Mouse (Mus musculus) monocyte, adult 2 months (primary cell): ENCODE results near the gene Slit1.

ENCODE experiments used
- DNase-seq, 2 experiments: peaks; one replicate each; pipeline ENCODE4 v3.0.0; 2022; ENCODE audit warnings: low spot score in 2 of 2, low read depth in 1 of 2

The Slit1 gene

DNA sequence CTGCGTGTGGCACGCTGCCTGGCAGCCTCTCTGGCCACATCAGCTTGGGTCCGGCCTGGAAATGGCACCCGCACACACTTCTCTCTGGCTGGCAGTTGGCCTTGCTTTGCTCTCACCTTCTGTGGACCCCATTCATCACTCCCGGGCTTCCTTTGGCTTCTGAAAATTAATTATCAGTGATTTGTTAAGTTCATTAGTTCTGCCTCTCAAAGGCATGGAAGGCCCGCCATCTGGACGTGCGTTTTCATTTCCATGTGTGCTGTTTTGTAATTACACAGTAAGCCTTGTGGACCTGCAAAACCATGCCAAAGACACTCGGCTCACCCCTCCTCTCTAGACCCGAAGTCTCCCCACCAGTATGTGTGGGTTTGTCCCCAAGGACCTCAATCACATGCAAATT, 53.4 kb downstream of the Slit1 start:
- no peak for DNase-seq

DNA sequence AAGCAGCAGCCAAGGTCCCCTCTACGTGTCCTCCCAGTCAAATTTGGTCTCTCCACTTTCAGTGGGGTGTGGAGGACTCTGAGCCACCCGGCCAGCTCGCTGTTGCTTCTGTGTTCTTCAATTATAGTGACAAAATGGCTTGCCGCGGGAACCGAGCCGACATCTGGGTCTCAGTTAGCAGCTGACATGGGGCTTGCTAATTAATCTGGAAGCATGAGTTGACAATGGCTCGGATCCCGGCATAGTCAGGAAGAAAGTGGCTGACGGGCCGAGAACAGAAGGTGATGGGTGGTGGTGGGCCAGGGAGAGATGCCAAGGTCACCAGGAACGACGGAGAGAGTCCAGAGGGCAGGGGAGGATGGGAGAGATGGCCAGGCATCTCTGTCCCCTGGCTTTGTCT, 55.2 kb downstream of the Slit1 start:
- no peak for DNase-seq

DNA sequence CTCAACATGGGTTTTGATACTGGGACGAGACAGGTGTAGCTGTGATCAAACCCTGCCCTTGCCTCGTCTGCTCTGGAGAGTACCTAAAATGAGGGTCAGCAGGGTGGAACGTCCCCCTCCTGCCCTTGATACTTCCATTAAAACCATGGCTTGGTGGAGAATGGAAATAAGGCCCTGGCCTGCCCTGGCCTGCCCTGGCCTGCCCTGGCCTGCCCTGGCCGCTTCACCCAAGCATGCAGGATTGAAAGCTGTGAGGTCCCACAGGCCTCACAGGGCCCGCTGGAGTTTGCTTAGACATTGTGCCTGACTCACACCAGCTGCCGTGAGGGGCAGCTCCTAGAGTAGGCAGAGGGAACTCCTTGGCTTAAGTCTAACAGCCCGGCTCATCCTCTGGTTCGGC, 55.6 kb downstream of the Slit1 start:
- no peak for DNase-seq

DNA sequence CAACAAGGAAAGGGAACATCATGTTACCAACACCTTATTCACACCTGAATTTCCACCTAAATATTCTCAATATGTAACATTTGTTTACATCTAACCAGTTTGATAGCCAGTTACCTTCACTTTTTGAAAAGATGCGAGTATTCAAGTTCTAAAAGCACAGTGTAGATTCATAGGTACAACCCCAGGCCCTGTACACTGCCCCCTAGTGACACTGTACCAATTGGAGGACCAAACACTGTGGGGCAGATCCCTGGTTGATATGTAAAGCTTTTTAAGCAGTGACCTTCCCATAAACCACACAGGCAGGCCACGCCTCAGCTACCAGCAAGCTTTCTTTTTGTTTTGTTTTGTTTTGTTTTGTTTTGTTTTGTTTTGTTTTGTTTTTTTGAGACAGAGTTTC, 57.3 kb downstream of the Slit1 start:
- DNase-seq: no peak

DNA sequence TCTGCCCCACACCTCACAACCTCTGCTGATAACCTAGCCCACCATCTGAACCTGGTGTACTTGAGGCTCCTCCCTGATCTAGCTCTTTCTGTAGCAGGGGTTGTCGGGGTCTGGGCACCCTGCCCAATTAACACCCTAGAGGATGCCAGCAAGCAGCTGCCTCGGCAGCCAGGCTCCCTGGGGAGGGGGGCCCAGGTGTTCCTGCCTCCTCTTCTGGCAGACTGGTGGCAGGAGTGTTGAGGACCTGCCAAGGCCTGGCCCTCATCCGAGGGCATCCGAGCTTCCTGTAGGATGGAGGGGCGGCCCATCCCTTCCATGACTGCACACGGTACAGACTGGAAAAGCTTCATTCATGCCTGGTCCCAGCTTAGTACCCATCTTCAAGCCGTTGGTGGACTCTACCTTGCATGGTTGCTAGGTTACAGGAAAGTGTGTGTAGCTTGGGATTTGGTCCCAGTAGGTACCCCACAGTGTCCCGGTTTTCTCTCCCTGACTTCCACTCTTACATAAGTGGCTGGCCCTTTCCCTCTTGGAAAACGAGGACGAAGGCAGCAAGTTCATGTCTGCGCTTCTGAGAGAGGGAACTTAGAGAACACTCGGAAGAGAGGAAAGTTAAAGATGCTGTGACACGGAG, 57.9 kb downstream of the Slit1 start:
- no peak for DNase-seq

DNA sequence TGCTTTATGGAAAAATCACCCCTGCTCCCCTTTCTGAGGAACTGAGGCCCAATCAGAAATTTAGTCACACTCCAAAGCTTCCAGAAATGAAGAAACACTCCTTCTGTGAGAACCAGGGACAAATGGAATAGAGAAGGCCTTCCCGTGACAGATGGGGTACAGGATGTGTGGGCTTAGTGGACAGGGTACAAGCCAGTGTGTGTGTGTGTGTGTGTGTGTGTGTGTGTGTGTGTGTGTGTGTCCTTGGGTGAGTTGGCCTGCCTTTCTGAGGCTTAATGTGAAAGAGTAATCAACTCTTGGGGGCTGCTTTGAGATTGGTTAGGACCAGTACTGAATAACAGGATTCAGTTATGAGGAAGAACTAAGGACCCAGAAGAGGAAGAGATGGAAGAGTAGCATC, 58.6 kb downstream of the Slit1 start:
- DNase-seq: no peak

DNA sequence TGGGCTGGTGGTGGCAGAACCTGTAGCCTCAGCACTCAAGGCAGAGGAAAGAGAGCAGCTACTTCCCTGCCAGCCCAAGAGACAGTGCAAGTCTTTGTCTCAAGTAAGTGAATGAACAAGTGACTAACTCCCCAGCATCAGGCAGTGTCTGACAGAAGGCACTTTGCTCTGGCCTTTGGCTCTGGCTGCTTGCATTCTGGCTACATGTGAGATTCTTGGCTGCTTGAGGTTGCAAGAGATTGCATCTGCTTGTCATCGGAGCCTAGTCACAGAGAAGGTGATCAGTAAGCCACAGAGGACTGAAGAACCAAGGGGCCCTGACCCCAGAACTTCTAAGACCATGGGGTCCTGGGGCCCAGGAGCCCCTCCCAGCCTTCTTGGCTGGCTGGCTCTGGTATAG, 59.5 kb downstream of the Slit1 start:
- no peak for DNase-seq

DNA sequence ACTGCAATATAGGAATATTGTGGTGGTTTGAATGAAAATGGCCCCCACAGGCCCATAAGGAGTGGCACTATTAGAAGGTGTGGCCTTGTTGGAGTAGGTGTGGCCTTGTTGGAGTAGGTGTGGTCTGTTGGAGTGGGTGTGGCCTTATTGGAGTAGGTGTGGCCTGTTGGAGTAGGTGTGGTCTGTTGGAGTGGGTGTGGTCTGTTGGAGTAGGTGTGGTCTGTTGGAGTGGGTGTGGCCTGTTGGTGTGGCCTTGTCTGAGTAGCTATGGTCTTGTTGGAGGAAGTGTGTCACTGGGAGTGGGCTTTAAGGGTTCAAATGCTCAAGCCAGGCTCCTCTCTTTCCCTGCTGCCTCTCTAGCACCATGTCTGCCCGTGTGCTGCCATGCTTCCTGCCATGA, 63.2 kb downstream of the Slit1 start:
- no peak for DNase-seq

DNA sequence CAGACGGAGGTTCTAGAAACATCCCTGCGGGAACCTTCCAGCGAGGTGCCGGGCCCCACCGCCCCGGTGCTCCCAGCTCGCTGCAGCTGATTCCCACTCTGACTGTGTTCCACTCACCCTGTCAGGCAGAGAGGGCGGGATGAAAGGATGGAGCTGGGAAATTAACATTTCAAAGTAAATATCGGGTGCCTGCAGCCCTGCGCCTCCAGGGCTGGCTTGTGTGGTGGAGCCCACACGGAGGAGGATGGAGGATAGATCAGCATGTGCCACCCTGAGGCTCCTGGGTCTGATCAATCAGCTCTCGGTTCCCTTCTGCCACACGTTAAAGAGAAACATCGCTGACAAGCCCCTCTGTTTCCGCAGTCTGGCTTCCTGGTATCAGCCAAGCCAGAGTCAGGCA, 64.4 kb downstream of the Slit1 start:
- no peak for DNase-seq

DNA sequence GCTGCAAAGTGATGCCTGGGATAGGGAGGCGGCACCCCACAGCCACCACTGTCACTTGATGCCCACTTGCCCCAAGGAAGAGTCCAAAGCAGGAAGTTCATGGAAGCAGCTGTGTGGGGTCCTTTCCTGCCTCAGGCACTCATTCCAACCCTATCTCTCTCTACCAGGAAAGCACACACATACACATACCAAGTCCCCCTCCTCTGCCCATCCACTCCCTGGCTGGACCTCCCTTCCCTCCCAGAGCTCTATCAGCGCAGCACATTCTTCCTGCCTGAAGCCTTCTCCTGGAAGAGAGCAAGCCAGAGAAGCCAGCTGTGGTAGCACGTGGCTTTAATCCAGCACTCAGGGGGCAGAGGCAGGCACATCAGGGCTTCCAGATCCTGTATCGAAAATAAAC, 65.9 kb downstream of the Slit1 start:
- DNase-seq: no peak

DNA sequence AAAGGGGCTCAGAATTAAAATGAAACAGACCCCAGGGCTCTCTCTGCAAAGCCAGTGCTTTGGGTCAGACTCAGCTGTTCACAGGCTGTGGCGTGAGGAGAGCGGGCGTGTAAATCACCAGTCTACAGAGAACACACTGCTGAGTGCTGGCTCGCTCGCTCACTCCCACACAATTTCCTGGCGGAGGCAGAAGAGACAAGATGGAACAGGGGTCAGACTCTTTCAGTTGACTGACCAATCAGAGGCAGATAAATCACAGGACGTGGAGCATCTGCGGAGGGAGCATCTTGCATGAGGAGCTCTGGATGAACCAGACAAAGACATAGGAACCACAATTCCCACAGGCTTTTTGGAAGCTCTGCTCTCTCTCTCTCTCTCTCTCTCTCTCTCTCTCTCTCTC, 67.9 kb downstream of the Slit1 start:
- no peak for DNase-seq

DNA sequence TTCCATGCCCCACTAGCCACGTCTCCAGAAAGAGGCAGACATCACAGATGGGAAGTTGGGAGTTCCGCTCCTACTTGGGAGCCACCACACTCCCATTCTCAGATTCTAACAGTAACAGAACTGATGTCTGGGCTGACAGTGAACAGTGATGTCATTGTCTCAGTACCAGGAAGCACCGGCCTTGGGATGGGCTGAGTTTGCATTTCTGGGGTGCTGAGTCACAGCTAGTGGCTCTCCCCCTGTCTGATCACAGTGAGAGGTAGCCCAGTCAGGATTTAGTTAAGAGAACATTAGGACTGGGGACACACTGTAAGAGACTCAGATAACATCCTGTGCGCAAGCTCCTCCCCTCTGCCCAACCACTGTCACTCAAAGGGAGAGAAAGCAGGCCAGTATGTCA, 69.1 kb downstream of the Slit1 start:
- no peak for DNase-seq

DNA sequence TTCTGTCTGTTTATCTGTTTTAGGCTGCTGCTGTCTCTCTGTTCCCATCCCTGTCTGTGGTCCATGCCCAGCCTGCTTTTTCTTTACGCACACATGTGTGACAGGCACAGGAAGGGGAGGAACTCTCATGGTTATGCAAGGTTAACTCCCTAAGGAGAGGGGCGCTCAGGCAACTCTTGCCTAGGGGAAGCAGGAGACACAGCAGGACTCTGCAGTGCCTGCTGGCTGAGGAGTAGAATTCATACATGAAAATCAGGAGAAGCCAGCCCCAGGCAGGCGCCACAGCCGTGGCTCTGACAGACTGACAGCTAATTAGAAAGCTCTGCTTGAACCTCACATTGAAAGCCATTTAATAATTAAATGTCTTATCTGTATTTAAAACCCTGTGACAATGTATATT, 70.6 kb downstream of the Slit1 start:
- no peak for DNase-seq

DNA sequence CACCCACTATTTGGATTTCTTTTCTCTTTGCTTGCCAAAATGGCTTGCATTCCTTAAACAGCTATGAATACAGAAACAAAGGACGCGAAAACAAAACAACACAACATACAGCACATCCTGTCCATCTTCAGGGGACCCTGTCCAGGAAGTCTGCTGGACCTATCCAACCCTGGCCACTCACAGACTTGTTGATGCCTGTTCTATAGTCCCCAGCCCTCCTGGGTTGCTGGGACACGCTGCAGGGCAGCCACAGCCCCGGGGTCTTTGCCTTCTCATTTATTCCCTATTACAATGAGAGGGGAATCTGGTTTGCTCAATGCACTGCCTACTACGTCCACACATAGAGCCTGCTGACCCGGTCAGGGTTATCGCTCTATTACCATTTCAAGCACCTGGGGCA, 72.5 kb downstream of the Slit1 start:
- DNase-seq: no peak

DNA sequence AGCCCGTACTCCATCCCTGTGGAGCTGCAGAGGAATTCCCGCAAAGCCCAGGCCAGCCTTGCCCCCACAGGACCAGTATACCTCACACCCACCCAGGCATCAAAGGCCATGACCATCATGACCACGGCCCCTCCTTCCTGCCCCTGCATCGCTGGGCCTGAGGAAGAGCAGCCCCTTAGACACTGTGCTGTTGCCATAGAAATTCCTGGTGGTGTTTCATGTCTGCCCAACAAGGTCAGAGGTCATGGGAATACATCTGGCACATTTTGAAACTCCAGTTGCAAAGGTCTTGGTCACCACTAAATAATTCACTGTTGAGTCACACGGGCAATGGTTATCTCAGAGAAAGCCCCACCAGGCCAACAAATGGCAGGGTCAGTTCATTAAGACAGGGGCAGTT, 73.0 kb downstream of the Slit1 start:
- DNase-seq: no peak

DNA sequence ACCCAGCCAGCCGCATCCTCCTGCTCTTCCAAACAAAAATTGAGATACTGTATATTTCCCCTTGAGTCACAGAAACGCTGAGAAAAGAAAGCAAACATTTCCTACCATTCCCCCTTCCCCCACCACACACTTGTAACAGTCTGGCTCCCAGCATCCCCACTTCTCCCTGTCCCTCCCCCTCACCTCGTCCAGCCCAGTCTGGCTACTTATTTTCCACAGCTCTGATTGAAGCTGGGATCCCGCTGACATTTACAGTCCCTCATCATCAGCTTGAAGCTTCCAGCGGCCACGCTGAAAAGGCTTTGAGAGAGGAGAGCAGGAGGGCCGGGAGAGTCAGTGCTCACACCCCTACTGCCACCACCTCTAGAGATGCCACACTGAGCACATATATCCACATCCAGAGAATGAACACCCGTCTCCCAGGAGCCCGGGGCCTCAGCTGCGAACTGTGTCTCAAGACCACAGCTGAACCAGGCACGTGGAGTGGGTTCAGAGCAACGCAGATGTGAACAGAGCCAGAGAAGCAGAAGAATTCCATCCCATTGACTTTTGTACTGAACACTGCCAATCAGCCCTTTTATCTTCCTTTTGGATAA, 73.6 kb downstream of the Slit1 start:
- DNase-seq: no peak

DNA sequence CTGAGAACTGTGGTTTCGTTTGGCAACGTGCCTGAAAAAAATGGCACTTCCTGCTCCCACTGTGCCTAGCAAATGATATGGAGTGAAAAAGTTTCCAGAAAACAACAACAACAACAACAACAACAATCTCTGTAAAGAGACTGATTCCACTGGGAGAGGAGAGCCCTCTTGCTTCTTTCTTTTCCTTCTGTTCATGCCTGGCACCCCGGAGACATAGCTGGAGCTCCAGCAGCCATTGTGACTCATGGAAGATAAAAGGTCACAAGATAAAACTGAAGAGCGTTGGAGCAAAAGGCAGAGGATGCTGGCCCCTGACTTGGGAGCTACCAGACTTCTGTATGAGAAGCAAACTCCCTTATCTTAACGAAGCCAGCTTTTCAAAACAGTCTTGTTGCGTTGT, 75.9 kb downstream of the Slit1 start:
- DNase-seq: no peak

DNA sequence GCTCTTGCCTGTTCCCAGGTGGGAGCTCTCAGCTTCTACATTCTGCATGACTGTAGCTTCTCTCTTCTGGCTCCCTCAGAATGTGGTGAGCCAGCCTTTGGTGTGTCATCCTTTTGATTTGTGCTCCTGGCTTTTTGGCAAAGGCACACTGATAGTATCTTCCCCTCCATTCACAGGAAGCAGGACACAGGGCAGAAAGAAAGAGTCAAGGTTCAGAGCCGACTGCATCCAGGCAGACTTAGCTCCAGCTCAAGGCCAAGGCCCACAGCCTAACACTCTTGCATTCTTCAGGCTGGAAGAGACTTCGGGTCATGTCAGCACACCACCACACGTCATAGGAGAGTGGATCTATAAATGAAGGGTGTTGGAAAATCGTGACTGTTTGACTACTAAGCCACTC, 77.5 kb downstream of the Slit1 start:
- no peak for DNase-seq

DNA sequence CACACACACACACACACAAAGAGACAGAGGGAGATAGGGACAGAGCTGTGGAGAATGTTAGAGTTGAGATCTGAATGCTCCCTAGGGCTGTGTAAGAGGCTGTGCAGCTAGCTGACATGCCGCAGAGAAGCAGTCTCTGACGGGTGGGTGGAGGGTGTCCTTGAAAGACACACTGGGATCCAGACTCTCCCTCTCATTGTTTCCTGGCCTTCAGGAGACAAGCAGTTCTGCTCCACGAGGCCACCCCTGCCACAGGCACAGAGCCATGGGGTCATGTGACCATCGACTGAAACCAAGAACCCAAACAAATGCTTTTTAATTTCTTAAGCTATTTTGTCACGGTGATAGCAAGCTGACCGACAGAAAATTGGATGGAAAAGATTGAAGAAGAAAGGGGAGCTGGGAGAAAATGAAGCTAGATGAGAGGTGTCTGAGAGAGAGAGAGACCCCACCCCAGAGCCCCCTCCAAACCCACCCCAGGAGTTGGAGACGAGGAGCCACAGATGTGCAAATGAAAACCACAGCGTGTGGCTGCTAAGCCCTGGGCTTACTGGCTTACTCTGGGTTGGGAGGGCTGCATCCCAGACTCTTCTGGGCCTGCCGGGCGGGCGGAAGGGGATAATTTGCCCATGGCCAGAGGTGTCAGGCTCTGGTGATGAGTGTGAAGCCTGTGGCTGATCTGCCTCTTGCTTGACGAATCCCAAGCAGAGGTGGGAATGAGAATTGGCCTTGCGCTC, 79.8 kb downstream of the Slit1 start:
- DNase-seq: no peak

DNA sequence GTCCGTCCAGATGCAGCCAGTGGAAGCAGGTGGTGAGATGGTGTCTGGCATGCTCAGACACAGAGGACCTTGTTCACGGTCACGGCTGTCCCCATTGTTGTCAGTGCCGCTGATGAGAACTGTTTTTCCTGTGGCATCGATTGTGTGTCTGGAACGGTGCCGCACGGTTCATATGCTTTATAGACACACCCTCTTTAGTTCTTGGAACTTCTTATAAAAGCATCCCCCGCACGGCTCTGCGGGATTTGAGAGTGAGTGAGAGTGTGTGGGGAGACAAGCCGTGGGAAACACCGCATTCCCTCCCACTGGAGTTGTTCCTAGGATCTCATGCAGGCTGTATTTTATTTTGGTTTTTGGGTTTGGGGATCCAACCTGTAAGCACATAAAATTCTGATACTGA, 82.0 kb downstream of the Slit1 start:
- DNase-seq: no peak

DNA sequence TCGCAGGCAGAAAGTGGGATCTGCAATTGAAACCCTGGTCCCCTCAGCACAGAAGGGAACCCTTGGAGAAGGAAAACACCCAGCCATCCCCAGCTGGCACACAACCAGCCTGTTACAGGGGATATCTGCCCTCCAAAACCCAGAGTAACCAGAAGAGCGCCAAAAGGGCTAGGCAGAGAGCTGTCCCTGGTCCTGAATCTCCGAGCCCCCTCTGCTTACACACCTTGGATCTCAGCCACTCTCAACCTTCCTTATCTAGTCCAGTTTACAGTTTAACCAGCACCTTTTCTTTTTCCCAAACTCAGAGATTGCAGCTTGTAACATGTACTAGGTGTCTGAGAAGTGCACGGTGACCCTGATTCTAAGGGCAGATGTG, 82.5 kb downstream of the Slit1 start:
- no peak for DNase-seq

DNA sequence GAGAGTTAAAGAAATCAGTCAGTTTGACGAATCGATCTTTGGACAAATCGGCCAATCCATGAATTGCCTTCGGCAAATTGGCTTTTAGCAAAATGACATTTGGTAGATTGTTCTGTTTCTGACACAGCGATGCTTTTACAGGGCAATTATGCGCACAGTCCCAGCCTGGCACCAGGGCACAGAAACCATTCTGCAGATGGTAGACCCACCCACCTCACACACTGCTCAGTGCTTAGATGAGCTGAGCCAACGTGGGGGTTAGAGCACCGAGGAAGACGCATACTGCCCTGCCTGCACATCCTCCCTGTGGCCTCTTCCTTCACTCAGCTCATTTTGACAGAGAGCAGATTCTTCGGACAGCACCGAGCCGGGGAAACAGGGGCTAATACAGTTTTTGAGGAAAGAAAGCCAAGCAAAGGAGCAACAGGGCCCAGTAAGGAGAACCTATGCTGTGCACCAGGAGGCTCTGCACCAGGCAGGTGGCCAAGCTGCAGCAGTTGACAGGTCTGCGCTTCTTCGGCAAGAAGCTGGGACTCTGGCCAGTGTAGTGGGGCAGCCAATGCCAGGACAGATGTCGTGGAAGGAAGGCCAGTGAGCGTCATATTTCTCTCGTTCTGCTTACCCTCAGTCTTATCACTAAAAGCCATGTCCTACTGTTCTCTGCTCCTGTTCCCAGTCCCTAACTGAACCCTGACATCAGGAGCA, 83.0 kb downstream of the Slit1 start:
- DNase-seq: no peak
